Mouse (Mus musculus) hindbrain, postnatal 0 days (tissue): ENCODE results near the gene Dnajb8. TPM values are rescaled to one million over a fixed set of nuclear protein-coding genes. Genes with fewer than 3 reads are reported as not detected.
A peak's percentile ranks its signal among the peaks of the same experiment; 100 is the strongest.

Source experiments
- ATAC-seq: fragments of 200-750 bp; cut with Nextera tagmentation; 2 replicates; pipeline ENCODE4 v1.8.0; 2017; ENCODE audit warnings: mild to moderate bottlenecking, moderate TSS enrichment, moderate library complexity
- DNase-seq: peaks from one replicate; pipeline ENCODE4 v3.0.0-alpha.2; 2015; ENCODE audit warnings: low spot score
- H3K27ac ChIP-seq: fragments of 300-500 bp; sonication (generic); 2 replicates; pipeline ENCODE4 v1.5.1; 2014; ENCODE audit warnings: mild to moderate bottlenecking
- H3K27me3 ChIP-seq: fragments of 300-500 bp; sonication (generic); 2 replicates; pipeline ENCODE4 v1.6.1; 2014; ENCODE audit warnings: low read length, mixed read lengths; ENCODE audit not compliant: insufficient read depth
- H3K36me3 ChIP-seq: fragments of 300-500 bp; sonication (generic); 2 replicates; pipeline ENCODE4 v1.6.1; 2014; ENCODE audit warnings: low read length, mixed read lengths; ENCODE audit not compliant: insufficient read depth
- H3K4me1 ChIP-seq: fragments of 300-500 bp; sonication (generic); 2 replicates; pipeline ENCODE4 v1.6.1; 2014; ENCODE audit warnings: antibody characterized with exemption, low read length, mixed read lengths; ENCODE audit not compliant: insufficient read depth
- H3K4me2 ChIP-seq: fragments of 300-500 bp; sonication (generic); 2 replicates; pipeline ENCODE4 v1.6.1; 2014; ENCODE audit warnings: low read depth, mild to moderate bottlenecking, low read length, moderate library complexity, mixed read lengths
- H3K4me3 ChIP-seq: fragments of 300-500 bp; sonication (generic); 2 replicates; pipeline ENCODE4 v1.5.1; 2014; ENCODE audit warnings: low read length
- H3K9ac ChIP-seq: fragments of 300-500 bp; sonication (generic); replicated peaks from 2 replicates; pipeline ENCODE4 v1.6.1; 2014; ENCODE audit warnings: mild to moderate bottlenecking, low read length, moderate library complexity, mixed read lengths
- H3K9me3 ChIP-seq: fragments of 300-500 bp; sonication (generic); 2 replicates; pipeline ENCODE4 v1.6.1; 2016; ENCODE audit warnings: low read length, mixed read lengths
- CTCF ChIP-seq: IDR thresholded peaks from 2 replicates; pipeline ENCODE4 v1.5.1; 2016; ENCODE audit warnings: antibody characterized with exemption, control low read depth, low read depth
- WGBS: fragments of 180-500 bp; shearing (Covaris S2); extraction: QIAGEN DNeasy Blood & Tissue Kit; methylation state at CpG from one replicate; pipeline ENCODE4 v1.1.7; 2014; 5-methylcytosine and 5-hydroxymethylcytosine counted together
- polyA plus RNA-seq: library from polyadenylated mRNA; unstranded; fragments of >200 nt; fragmentation: Nextera tagmentation; extraction: Ambion mirVana; gene quantifications from 2 replicates; pipeline ENCODE4 v1.2.1, GENCODE M21; 2015
- total RNA-seq: library from RNA; depleted of rRNA; stranded (reverse); fragments of >200 nt; gene quantifications from 2 replicates; pipeline ENCODE4 v1.2.3, GENCODE M21; 2014

The Dnajb8 gene
- total and polyA plus RNA-seq, 2 experiments from 2014 or later = not detected

- H3K27me3 ChIP-seq = peaks cover 87% of the 10 kb centered on the region
- DNase-seq = no peak
- no peak for TF ChIP-seq CTCF
- H3K9me3 ChIP-seq = no peaks in the 10 kb centered on the region
- H3K4me3 ChIP-seq = peak overlapping the region; percentile 30
- no peak overlapping the region for H3K27ac ChIP-seq
- peaks cover 1% of the 10 kb centered on the region; the same call in 1 of the 2 replicates for H3K4me1 ChIP-seq
- H3K36me3 ChIP-seq = no peaks in the 10 kb centered on the region
- WGBS = under 1% methylated on average over 39 of the region's 39 CpGs
- ATAC-seq = no peak
- H3K4me2 ChIP-seq = peak overlapping the region; percentile 50
- H3K9ac ChIP-seq = 0 out of 2 replicates have a peak overlapping the region, but pooled peaks have one; percentile 24
Measured at GRCm38 (mm10) chr6:88199001-88199717, 22.9 kb upstream of the Dnajb8 start.

DNA sequence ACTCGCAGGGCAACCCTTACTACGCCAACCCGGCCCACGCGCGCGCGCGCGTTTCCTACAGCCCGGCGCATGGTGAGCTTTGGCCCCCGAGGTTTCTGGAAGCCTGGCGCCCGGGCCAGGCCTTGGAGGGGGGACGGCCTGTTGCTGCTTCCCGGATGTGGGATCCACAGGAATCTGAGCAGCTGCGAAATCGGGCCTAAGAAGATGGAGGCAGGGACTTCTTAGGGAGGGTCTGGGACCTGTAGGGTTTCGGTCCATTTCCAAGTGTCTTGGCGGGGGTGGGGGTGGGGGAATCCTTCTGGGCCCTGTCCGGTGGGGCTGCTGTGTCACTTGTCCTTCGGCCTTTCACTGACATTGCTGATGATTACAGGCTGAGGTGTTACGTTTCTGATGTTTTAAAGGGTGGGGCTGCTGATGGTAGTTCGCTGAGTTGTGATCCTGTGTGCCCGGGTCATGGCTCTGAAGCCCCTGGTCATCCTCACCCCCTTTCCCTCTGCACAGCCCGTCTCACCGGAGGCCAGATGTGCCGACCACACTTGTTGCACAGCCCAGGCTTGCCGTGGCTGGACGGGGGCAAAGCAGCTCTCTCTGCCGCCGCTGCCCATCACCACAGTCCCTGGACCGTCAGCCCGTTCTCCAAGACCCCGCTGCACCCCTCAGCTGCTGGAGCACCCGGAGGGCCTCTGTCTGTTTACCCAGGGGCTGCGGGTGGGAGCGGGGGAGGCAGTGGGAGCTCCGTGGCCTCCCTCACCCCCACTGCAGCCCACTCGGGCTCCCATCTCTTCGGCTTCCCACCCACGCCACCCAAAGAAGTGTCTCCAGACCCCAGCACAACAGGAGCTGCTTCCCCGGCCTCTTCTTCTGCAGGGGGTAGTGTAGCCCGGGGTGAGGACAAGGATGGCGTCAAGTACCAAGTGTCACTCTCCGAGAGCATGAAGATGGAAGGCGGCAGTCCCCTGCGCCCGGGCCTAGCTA lies 22.1 kb upstream of the Dnajb8 start:
- TF ChIP-seq CTCF = no peak
- Histone ChIP-seq H3K36me3 (no peaks in the 10 kb centered on the region), H3K9ac (0 out of 2 replicates have a peak overlapping the region, but pooled peaks have one; percentile 24), H3K9me3 (no peaks in the 10 kb centered on the region), H3K27ac (no peak overlapping the region), H3K4me1 (no peaks in the 10 kb centered on the region), H3K4me3 (peak overlapping the region; percentile 30), H3K27me3 (peaks cover 91% of the 10 kb centered on the region), H3K4me2 (peak overlapping the region; percentile 50)
- DNase-seq (no peak), ATAC-seq (no peak)
- WGBS = 5% methylated on average over 49 of the region's 50 CpGs

DNA sequence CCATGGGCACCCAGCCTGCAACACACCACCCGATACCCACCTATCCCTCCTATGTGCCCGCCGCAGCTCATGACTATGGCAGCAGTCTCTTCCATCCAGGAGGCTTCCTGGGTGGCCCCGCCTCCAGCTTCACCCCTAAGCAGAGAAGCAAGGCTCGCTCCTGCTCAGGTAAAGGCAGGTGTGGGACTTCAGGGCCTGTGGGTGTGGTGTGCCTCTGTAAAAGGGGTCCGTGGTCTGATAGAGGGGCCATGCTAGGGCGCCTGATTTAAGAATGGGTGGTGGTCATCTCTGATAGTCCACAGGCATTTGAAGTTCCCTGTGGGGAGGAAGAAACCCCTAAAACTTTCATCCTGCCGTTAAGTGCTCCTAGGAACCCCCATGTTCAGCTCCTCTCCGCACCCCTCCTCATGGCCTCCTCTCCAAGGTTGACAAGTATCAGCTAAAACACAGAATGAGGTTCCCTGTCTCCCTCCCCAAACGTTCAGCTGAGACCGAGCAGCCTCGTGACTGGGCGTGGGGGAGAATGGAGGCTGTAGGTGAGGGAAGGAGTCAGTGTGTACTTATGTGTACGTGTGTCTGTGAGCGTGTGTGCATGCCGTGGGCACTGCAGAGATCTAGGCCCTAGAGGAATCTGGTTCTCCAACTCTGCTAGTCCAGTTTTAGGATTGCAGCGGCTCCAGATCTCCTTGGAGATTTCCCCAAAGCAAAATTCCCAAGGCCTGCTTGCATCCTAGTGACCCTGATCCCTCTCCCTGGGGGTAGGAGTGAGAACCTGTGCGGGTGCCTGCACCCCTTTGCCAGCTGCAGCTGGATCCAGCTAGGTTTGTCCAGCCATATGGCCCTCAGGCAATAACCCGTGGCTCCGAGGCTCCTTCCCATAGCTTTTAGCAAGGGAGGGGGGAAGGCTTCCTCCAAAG lies 21.1 kb upstream of the Dnajb8 start:
- Histone ChIP-seq H3K27ac (no peak overlapping the region), H3K4me2 (peak overlapping the region; percentile 50; the same call in 1 of the 2 replicates), H3K9ac (no peak overlapping the region), H3K4me3 (no peak overlapping the region), H3K27me3 (peaks cover 91% of the 10 kb centered on the region), H3K36me3 (no peaks in the 10 kb centered on the region), H3K4me1 (no peaks in the 10 kb centered on the region), H3K9me3 (no peaks in the 10 kb centered on the region)
- WGBS = 8% methylated on average over 20 of the region's 20 CpGs
- DNase-seq = no peak
- no peak for TF ChIP-seq CTCF
- ATAC-seq = no peak

GRCm38 (mm10) chr6:88201926-88202700 lies 20.0 kb upstream of the Dnajb8 start:
- H3K9ac ChIP-seq = no peak overlapping the region
- TF ChIP-seq CTCF = no peak

DNA sequence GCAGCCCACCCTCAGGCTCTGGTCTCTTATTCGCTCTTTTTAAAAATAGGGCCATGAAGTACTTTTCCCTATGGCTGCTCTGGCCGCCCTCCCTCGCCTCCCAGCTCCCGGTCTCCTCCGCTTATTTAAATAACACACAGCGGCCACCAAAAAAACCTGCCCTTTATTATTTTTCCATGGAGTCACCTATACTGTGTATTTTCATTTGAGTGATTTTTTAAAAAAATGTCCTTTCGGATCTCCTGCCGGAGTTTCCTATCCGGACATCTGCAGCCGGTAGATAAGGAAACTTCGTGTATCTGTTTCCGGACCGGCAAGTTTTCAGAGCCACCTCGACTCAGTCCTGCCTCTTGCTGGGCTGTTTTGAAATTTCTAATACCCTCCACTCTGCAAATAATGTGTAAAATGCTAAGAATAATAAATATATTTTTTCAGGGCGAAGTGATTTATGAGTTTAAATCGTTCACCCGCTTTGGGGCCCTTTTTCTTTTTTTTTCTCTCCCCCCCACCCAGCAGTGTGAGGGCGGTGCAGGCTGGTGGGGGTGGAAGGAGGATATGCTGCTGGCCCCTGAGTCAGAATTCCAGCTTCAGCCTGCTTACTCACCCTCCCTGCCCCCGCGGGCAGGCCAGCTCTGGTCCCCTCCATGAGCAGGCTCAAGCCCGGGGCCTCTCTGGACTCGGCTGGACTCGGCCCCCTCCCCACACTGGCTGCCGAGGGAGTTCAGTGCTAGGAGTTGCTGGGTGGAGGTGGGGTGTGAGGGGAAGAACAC lies 19.0 kb upstream of the Dnajb8 start:
- H3K9ac ChIP-seq = no peak overlapping the region
- H3K9me3 ChIP-seq = no peaks in the 10 kb centered on the region
- WGBS = 2% methylated on average over 24 of the region's 24 CpGs
- H3K27ac ChIP-seq = no peak overlapping the region
- H3K27me3 ChIP-seq = peaks cover 89% of the 10 kb centered on the region
- H3K4me1 ChIP-seq = no peaks in the 10 kb centered on the region
- ATAC-seq (no peak), DNase-seq (no peak)
- no peak overlapping the region for H3K4me3 ChIP-seq
- 0 out of 2 replicates have a peak overlapping the region, but pooled peaks have one; percentile 7 for H3K4me2 ChIP-seq
- no peaks in the 10 kb centered on the region for H3K36me3 ChIP-seq
- TF ChIP-seq CTCF = no peak

More at GRCm38 (mm10) chr6:88201926-88202700, 20.0 kb upstream of the Dnajb8 start:
- H3K27me3 ChIP-seq = peaks cover 94% of the 10 kb centered on the region
- H3K4me2 ChIP-seq = no peak overlapping the region
- ATAC-seq (no peak), DNase-seq (no peak)
- H3K4me3 ChIP-seq = no peak overlapping the region
- H3K9me3 ChIP-seq = no peaks in the 10 kb centered on the region
- H3K4me1 ChIP-seq = no peaks in the 10 kb centered on the region
- no peaks in the 10 kb centered on the region for H3K36me3 ChIP-seq
- 17% methylated on average over 15 of the region's 15 CpGs for whole genome bisulfite sequencing
- H3K27ac ChIP-seq = no peak overlapping the region
